Mouse (Mus musculus): ENCODE data around the gene Atxn1. TPM values are rescaled to one million over a fixed set of nuclear protein-coding genes. Genes with fewer than 3 reads are reported as not detected.

The Atxn1 gene
- polyA plus RNA-seq, 1 experiment from 2014 or later, result 8.5 TPM

DNA sequence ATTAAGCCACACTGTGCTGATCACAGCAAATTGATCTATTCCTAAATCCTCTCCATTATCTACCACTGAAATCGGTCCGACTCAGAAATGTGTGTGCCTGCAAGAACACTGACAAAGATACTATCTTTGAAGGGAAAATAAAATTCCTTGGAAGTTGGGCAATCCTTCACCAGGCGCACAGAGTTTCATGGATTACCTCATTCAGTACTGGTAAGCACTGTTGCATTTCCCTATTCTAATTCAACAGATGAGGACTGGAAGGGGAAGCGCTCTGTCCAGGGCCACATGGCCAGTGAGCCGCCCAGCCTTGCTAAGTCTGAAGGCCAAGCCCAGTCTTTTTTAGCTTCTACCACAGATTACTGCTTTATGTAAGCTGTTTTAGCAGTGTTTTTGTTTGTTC, 339.1 kb downstream of the Atxn1 start:
- H3K27ac ChIP-seq, result no peak overlapping the region
- ATAC-seq (ENCODE audit: borderline replicate concordance, extremely low read depth, low FRiP score, low TSS enrichment), result no peak
- no peak overlapping the region for H3K4me2 ChIP-seq
- peaks cover 30% of the 10 kb centered on the region for H3K4me1 ChIP-seq
- no peaks in the 10 kb centered on the region for H3K9me3 ChIP-seq
- 92% methylated on average over 5 of the region's 5 CpGs for WGBS
- no peak overlapping the region for H3K9ac ChIP-seq
- H3K36me3 ChIP-seq, result no peaks in the 10 kb centered on the region
- no peaks in the 10 kb centered on the region for H3K27me3 ChIP-seq
- no peak overlapping the region for H3K4me3 ChIP-seq

DNA sequence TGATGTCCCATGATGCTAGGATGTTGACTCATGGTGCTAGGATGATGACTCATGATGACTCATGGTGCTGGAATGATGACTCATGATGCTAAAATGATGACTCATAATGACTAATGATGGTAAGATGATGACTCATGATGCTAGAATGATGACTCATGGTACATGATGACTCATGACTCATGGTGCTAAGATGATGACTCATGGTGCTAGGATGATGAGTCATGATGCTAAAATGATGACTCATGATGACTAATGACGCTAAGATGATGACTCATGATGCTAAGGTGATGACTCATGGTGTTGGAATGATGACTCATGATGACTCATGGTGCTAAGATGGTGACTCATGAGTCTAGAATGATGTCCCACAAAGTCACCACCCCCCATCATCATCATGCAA, 341.0 kb downstream of the Atxn1 start:
- Histone ChIP-seq H3K4me3 (no peak overlapping the region), H3K27me3 (no peaks in the 10 kb centered on the region), H3K4me2 (no peak overlapping the region), H3K27ac (no peak overlapping the region), H3K36me3 (no peaks in the 10 kb centered on the region), H3K4me1 (peaks cover 19% of the 10 kb centered on the region), H3K9me3 (no peaks in the 10 kb centered on the region), H3K9ac (no peak overlapping the region)
- WGBS, result 69% methylated on average over 1 of the region's 1 CpGs
- ATAC-seq (ENCODE audit: borderline replicate concordance, extremely low read depth, low FRiP score, low TSS enrichment), result no peak

DNA sequence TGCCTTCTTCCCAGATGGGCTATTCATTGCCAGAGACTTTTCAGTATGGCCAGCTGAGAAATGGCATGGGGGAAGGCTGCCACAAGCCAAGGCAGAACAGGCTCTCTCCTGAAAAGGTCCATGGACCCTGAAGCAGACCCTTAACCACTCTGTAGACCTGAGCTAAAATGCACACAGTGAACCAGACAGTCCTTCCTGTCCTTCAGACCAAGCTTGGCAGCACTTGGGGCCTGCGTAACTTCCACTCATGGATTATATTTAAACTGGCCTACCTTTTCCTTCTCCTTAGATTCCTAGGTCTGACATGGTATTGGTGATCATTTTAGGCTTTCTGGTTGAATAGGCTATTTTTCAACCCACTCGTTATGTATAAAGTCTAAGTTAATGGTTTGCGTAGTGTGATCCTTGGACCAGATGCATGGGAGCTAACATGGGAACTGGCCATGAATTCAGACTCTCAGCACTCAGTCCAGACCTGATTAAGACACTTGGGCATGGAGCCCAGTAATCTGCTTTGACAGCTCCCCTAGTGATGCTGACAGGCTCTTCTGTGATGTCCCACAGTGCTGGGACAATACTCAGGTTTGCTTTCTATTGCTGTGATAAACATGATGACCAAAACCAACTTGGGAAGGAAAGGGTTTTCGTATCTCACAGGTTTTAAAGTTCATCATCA, 341.8 kb downstream of the Atxn1 start:
- H3K27ac ChIP-seq, result no peak overlapping the region
- no peak overlapping the region for H3K4me2 ChIP-seq
- H3K27me3 ChIP-seq, result no peaks in the 10 kb centered on the region
- no peaks in the 10 kb centered on the region for H3K36me3 ChIP-seq
- WGBS, result 87% methylated on average over 4 of the region's 4 CpGs
- no peak for ATAC-seq (ENCODE audit: borderline replicate concordance, extremely low read depth, low FRiP score, low TSS enrichment)
- H3K4me1 ChIP-seq, result peaks cover 12% of the 10 kb centered on the region
- no peak overlapping the region for H3K4me3 ChIP-seq
- H3K9ac ChIP-seq, result no peak overlapping the region
- H3K9me3 ChIP-seq, result no peaks in the 10 kb centered on the region

DNA sequence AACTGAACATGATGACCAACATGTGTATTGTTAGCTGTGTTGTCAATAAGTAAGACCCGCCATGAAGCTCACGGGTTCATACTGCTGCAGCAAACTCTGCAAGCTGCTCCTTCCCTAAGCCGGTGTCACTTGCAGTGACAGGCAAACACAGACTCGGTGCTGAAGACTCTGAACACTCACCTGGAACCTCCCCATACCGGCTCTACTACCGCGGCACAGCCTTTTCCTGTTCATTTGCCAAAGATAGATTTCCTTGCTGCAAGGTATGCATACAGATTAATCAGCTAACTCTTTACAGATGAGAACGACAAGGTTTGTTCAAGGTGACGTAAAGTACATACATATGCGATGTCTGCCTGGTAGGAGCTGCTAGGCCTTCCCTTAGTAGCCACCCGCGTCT, 344.1 kb downstream of the Atxn1 start:
- no peaks in the 10 kb centered on the region for H3K4me1 ChIP-seq
- no peak overlapping the region for H3K27ac ChIP-seq
- no peak overlapping the region for H3K4me3 ChIP-seq
- no peak overlapping the region for H3K4me2 ChIP-seq
- no peak overlapping the region for H3K9ac ChIP-seq
- no peak for ATAC-seq (ENCODE audit: borderline replicate concordance, extremely low read depth, low FRiP score, low TSS enrichment)
- H3K9me3 ChIP-seq, result no peaks in the 10 kb centered on the region
- WGBS, result 58% methylated on average over 12 of the region's 12 CpGs
- H3K36me3 ChIP-seq, result no peaks in the 10 kb centered on the region
- H3K27me3 ChIP-seq, result no peaks in the 10 kb centered on the region

DNA sequence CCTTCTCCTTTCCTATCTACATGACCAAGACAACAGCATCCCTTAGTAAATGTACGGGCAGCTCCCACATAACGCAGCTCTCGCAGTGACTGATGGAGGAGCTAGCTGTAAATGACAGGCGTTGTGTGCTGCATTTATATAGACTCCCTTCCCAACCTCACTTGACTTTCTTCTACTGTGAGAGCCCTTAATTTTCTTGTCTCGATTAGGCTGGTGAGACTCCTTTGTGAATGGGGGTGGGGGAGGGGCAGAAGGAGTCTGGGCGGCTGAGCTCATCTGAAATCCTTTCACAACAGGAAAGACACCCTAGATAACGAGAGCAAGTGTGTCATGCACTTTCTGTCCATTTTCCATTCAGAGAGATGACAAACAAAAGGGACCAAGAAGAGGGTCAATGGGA, 344.5 kb downstream of the Atxn1 start:
- Histone ChIP-seq H3K9me3 (no peaks in the 10 kb centered on the region), H3K9ac (no peak overlapping the region), H3K27ac (no peak overlapping the region), H3K4me2 (no peak overlapping the region), H3K27me3 (no peaks in the 10 kb centered on the region), H3K4me3 (no peak overlapping the region), H3K36me3 (no peaks in the 10 kb centered on the region), H3K4me1 (no peaks in the 10 kb centered on the region)
- ATAC-seq (ENCODE audit: borderline replicate concordance, extremely low read depth, low FRiP score, low TSS enrichment), result no peak
- 54% methylated on average over 7 of the region's 7 CpGs for WGBS

DNA sequence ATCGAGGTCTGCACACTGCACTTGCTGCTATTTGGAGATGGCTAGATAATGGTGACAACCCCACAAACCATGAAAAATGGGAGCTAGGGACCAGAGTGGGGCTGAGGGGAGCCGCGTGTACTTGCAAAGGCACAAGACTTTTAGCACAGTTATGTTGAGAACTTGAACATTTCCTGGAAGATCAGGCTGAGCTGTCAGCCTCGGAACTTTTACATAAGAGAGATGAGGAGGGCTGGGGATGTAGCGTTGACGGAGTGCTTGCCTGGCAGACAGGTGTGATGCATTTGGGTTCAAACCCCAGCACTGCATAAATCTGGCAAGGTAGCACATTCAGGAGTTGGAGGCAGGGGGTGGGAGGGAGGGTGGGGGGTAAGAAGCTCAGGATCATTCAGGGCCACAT, 346.8 kb downstream of the Atxn1 start:
- no peak for ATAC-seq (ENCODE audit: borderline replicate concordance, extremely low read depth, low FRiP score, low TSS enrichment)
- Histone ChIP-seq H3K27me3 (no peaks in the 10 kb centered on the region), H3K9me3 (no peaks in the 10 kb centered on the region), H3K9ac (no peak overlapping the region), H3K4me3 (no peak overlapping the region), H3K27ac (no peak overlapping the region), H3K4me2 (no peak overlapping the region), H3K36me3 (no peaks in the 10 kb centered on the region), H3K4me1 (no peaks in the 10 kb centered on the region)
- 56% methylated on average over 6 of the region's 6 CpGs for WGBS

DNA sequence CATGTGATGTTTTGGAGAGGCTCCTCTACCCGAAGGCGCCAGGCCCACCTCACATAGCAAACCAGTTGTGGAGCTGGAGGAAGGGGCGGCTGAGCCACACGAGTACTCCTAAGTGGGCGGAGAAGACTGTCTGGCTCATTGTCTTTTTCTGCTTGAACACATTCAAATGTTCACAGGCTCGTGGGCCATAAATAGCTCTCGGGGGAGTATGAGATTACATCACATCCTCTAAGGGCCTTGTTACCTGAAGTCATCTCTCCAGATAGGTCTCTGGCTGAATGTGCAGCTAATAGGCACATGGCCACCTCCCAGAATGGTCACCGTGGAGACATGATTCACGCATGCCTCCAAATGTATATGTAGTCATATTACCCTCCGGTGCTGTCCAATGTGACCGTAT, 350.0 kb downstream of the Atxn1 start:
- Histone ChIP-seq H3K9ac (no peak overlapping the region), H3K4me2 (no peak overlapping the region), H3K27ac (no peak overlapping the region), H3K4me3 (no peak overlapping the region), H3K36me3 (no peaks in the 10 kb centered on the region), H3K9me3 (no peaks in the 10 kb centered on the region), H3K4me1 (no peaks in the 10 kb centered on the region), H3K27me3 (no peaks in the 10 kb centered on the region)
- WGBS, result 65% methylated on average over 11 of the region's 11 CpGs
- ATAC-seq (ENCODE audit: borderline replicate concordance, extremely low read depth, low FRiP score, low TSS enrichment), result no peak

DNA sequence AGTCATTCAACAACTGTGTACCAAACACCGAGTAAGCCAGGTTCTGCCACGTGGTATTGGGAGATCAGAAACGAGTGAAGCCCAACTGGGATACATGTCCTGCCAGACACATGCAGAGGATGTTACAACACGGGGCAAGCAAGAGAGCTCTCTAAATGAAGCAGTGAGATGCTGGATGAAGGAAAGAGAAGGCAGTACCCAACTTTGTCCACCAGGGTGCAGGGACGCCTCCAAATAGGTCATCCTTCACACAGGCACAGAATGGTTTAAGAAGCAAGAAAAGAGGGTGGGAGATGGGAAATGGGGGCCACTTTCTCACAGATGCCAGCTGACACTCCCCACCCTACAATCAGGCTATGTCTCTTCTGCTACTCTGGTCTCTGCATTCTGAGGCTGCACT, 351.5 kb downstream of the Atxn1 start:
- Histone ChIP-seq H3K36me3 (no peaks in the 10 kb centered on the region), H3K4me2 (no peak overlapping the region), H3K27ac (no peak overlapping the region), H3K4me3 (no peak overlapping the region), H3K27me3 (no peaks in the 10 kb centered on the region), H3K4me1 (no peaks in the 10 kb centered on the region), H3K9me3 (no peaks in the 10 kb centered on the region; the same call in 1 of the 2 replicates), H3K9ac (no peak overlapping the region)
- WGBS, result 30% methylated on average over 5 of the region's 5 CpGs
- ATAC-seq (ENCODE audit: borderline replicate concordance, extremely low read depth, low FRiP score, low TSS enrichment), result no peak

DNA sequence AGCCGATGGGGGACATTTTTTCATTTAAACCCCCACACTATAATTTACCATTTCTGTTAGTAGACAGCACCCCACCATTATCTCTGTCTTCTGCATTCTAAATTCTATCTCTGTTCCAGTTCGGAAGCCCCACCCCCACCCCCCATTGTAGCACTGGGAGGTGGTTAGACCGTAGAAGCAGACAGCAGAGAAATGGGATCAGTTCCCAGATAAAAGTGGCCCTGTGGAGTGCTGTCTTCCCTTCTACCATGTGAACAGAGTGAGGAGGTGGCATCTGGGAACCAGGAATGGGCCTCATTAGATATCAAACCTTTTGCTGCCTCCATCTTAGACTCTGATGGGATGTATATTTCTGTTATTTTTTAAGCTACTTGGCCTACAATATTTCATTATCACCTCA, 353.3 kb downstream of the Atxn1 start:
- H3K4me3 ChIP-seq, result no peak overlapping the region
- no peaks in the 10 kb centered on the region for H3K27me3 ChIP-seq
- H3K36me3 ChIP-seq, result no peaks in the 10 kb centered on the region
- no peaks in the 10 kb centered on the region; the same call in 1 of the 2 replicates for H3K9me3 ChIP-seq
- no peaks in the 10 kb centered on the region for H3K4me1 ChIP-seq
- no peak overlapping the region for H3K27ac ChIP-seq
- no peak for ATAC-seq (ENCODE audit: borderline replicate concordance, extremely low read depth, low FRiP score, low TSS enrichment)
- no peak overlapping the region for H3K9ac ChIP-seq
- no peak overlapping the region for H3K4me2 ChIP-seq
- 65% methylated on average over 3 of the region's 3 CpGs for WGBS

DNA sequence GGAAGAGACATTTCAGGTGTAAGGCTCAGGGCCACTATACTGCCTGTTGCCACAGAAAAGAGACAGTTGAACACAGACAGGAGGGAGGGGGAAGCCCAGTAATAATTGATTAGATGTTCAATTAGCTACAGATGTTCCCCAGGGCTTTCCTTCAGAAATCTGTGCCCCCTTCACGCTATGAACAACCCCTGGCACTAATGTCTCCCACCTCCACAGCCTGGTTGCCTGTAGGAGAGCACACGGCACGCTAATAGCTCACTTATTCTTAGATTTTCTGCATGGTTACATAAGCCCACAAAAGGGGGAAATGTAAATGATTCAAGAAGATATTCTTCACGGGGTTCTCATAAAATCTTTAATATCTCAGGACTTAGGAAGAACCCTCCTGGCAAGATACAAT, 355.3 kb downstream of the Atxn1 start:
- no peaks in the 10 kb centered on the region for H3K36me3 ChIP-seq
- H3K27me3 ChIP-seq, result no peaks in the 10 kb centered on the region
- WGBS, result 75% methylated on average over 4 of the region's 4 CpGs
- ATAC-seq (ENCODE audit: borderline replicate concordance, extremely low read depth, low FRiP score, low TSS enrichment), result no peak
- H3K4me3 ChIP-seq, result no peak overlapping the region
- H3K9ac ChIP-seq, result no peak overlapping the region
- H3K4me1 ChIP-seq, result no peaks in the 10 kb centered on the region
- H3K4me2 ChIP-seq, result no peak overlapping the region
- H3K27ac ChIP-seq, result no peak overlapping the region
- H3K9me3 ChIP-seq, result no peaks in the 10 kb centered on the region; the same call in 1 of the 2 replicates

DNA sequence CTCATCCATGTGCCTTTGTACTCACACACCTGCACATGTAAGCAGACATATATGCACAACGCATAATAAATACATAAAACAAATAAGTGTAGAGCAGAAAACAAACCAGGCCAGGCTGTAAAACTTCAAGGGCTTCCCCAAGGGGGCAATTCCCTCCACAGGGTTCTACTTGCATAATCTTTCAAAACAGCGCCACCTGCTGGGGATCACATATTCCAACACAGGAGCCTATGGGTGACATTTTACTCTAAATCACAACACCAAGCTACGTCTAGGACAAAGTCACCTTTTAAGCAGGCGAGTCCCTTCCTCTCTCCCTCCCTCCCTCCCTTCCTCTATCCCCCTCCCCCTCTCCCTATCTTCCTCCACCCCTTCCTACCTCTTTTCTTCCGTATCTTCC, 356.2 kb downstream of the Atxn1 start:
- Histone ChIP-seq H3K27me3 (no peaks in the 10 kb centered on the region), H3K9ac (no peak overlapping the region), H3K36me3 (no peaks in the 10 kb centered on the region), H3K27ac (no peak overlapping the region), H3K4me2 (no peak overlapping the region), H3K4me3 (no peak overlapping the region), H3K4me1 (no peaks in the 10 kb centered on the region), H3K9me3 (no peaks in the 10 kb centered on the region; the same call in 1 of the 2 replicates)
- no peak for ATAC-seq (ENCODE audit: borderline replicate concordance, extremely low read depth, low FRiP score, low TSS enrichment)
- 95% methylated on average over 5 of the region's 5 CpGs for WGBS

DNA sequence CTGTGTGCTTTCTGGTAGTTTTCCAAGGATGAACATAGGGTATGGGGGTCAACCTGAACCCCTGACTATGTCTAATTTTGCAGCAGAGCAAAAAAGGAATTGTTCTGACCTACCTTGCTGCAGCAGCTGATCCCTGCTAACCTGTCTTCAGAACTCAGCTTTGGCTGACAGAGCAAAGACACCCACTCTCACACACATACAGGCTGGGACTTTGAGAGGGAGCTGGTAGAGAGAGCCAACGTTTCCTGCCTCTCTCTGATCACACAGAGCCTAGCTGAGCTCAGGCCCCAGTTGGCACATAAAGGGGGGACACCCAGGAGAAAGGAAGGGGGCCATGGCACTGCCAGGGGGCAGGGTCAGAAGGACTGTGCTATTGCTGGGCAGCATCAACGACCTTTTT, 356.9 kb downstream of the Atxn1 start:
- no peaks in the 10 kb centered on the region for H3K27me3 ChIP-seq
- H3K27ac ChIP-seq, result no peak overlapping the region
- H3K4me1 ChIP-seq, result no peaks in the 10 kb centered on the region
- no peaks in the 10 kb centered on the region for H3K36me3 ChIP-seq
- H3K9ac ChIP-seq, result no peak overlapping the region
- 56% methylated on average over 2 of the region's 2 CpGs for WGBS
- no peak overlapping the region for H3K4me3 ChIP-seq
- no peak overlapping the region for H3K4me2 ChIP-seq
- no peak for ATAC-seq (ENCODE audit: borderline replicate concordance, extremely low read depth, low FRiP score, low TSS enrichment)
- no peaks in the 10 kb centered on the region; the same call in 1 of the 2 replicates for H3K9me3 ChIP-seq

DNA sequence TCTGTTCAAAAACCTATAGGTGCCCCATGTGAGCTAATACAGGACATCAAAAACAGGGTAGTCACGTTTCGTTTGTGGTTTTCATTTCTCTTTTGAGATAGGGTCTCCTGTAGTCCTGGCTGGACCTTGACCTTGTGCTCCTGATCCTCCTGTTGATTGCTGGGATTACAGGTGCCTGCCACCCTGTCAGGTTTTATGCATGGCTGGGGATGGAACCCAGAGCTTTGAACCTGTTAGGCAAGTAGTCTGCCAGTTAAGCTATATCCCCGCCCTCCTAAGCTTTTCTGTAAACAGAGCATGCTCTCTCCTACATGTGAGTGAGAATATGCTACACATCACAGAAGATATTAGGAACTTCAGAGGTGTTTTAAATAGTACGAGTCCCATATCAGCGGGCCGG, 361.2 kb downstream of the Atxn1 start:
- H3K27ac ChIP-seq, result no peak overlapping the region
- 77% methylated on average over 6 of the region's 6 CpGs for WGBS
- ATAC-seq (ENCODE audit: borderline replicate concordance, extremely low read depth, low FRiP score, low TSS enrichment), result no peak

More for the DNA sequence above, 361.2 kb downstream of the Atxn1 start:
- no peaks in the 10 kb centered on the region for H3K27me3 ChIP-seq
- no peaks in the 10 kb centered on the region for H3K9me3 ChIP-seq
- H3K4me3 ChIP-seq, result no peak overlapping the region
- H3K4me1 ChIP-seq, result no peaks in the 10 kb centered on the region
- H3K4me2 ChIP-seq, result no peak overlapping the region
- no peak overlapping the region for H3K9ac ChIP-seq
- H3K36me3 ChIP-seq, result no peaks in the 10 kb centered on the region

All from lung, embryonic 15.5 days (tissue).